Mouse (Mus musculus) heart, embryonic 10.5 days (tissue): Measurements from ENCODE around the gene Pklr. TPM values are rescaled to one million over a fixed set of nuclear protein-coding genes. Genes with fewer than 3 reads are reported as not detected.

Source experiments
- DNase-seq: peaks from one replicate; pipeline ENCODE4 v3.0.0-alpha.2; 2017; ENCODE audit warnings: low spot score
- H3K27ac ChIP-seq: fragments of 300-500 bp; sonication (generic); 2 replicates; pipeline ENCODE4 v1.5.1; 2016; ENCODE audit warnings: mild to moderate bottlenecking
- H3K27me3 ChIP-seq: fragments of 300-500 bp; sonication (generic); 2 replicates; pipeline ENCODE4 v1.6.1; 2016; ENCODE audit warnings: mild to moderate bottlenecking; ENCODE audit not compliant: poor library complexity, insufficient read depth, severe bottlenecking
- H3K36me3 ChIP-seq: fragments of 300-500 bp; sonication (generic); 2 replicates; pipeline ENCODE4 v1.6.1; 2016; ENCODE audit warnings: mild to moderate bottlenecking, moderate library complexity
- H3K4me1 ChIP-seq: fragments of 300-500 bp; sonication (generic); 2 replicates; pipeline ENCODE4 v1.6.1; 2016; ENCODE audit warnings: mild to moderate bottlenecking
- H3K4me3 ChIP-seq: fragments of 300-500 bp; sonication (generic); 2 replicates; pipeline ENCODE4 v1.5.1; 2016; ENCODE audit warnings: mild to moderate bottlenecking, moderate library complexity
- H3K9me3 ChIP-seq: fragments of 300-500 bp; sonication (generic); 2 replicates; pipeline ENCODE4 v1.6.1; 2016; ENCODE audit warnings: mild to moderate bottlenecking, moderate library complexity
- WGBS: fragments of 180-500 bp; shearing (Covaris S2); methylation state at CpG from one replicate; pipeline ENCODE4 v1.1.7; 2016; 5-methylcytosine and 5-hydroxymethylcytosine counted together
- polyA plus RNA-seq: library from polyadenylated mRNA; unstranded; fragments of >200 nt; fragmentation: Nextera tagmentation; extraction: Ambion mirVana; gene quantifications from 2 replicates; pipeline ENCODE4 v1.2.1, GENCODE M21; 2016

The Pklr gene
- polyA plus RNA-seq, 1 experiment from 2014 or later = 14.7 TPM

DNA sequence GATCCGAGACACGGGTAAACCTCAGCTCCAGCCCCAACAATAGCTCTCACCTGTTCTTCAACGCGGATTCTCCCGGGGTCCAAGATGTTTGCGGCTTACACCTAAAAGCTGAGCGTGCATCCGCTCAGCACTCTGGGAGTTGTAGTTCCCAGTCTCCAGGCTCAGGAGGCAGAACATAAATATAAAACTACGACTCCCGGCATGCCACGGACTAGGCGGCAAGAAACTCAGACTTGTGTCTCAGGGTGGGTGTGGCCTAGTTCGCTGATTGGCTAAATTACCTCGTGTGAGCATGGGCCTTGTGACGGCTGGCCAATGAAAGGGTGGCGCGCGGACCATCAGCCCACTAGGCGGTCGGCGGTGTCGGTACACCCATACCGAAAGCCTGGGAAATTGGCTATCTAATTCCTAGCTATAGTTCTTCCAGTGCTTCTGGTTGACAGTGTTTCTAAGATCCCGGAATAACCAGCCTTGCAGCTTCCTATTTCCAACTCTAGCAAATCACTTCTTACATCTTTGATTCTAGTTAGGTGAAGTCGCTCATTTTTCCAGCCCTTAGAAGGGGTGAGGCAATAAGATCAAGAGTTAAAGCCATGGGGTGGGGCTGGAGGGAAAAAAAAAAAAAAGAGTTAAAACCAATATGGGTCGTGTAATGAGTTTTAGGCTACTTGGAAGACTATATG, 34.0 kb upstream of the Pklr start, which contains the start of gene Fdps:
Gene Fdps, minus strand, starts transcription at position 148 of the 683 bp plus-strand sequence.
- H3K9me3 ChIP-seq = no peaks in the 10 kb centered on the region
- DNase-seq = peak; percentile 99
- H3K4me3 ChIP-seq = peak within 1 kb of the TSS; percentile 73
- WGBS = under 1% methylated on average over 26 of the region's 26 CpGs
- peaks cover 34% of the 10 kb centered on the region for H3K36me3 ChIP-seq
- peaks cover 20% of the 10 kb centered on the region for H3K4me1 ChIP-seq
- no peaks in the 10 kb centered on the region for H3K27me3 ChIP-seq
- peak within 1 kb of the TSS; percentile 84 for H3K27ac ChIP-seq

- 63% methylated on average over 12 of the region's 12 CpGs for WGBS
- H3K27me3 ChIP-seq = no peaks in the 10 kb centered on the region
- no peak for DNase-seq
- peak overlapping the region; percentile 73 for H3K4me3 ChIP-seq
- H3K27ac ChIP-seq = peak overlapping the region; percentile 71
- no peaks in the 10 kb centered on the region for H3K9me3 ChIP-seq
- peaks cover 20% of the 10 kb centered on the region for H3K4me1 ChIP-seq
- H3K36me3 ChIP-seq = peaks cover 27% of the 10 kb centered on the region
Observed at GRCm38 (mm10) chr3:89102495-89103290, 33.2 kb upstream of the Pklr start.

DNA sequence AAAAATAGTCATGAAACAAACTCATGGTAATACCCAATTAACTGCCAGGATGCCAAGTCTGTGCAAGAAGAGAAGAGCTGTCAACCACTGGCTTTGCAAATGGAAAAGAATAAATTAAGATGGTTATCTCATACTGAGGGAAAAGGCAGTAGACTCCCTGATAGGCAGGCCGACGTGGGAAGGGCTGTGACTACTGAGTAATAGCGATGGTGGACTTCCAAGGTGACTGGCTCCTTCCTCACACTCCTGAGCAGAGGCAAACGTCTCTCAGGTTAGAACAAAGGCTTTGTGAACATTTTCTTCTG, 32.7 kb upstream of the Pklr start:
- no peak for DNase-seq
- Histone ChIP-seq H3K36me3 (peaks cover 21% of the 10 kb centered on the region), H3K9me3 (no peaks in the 10 kb centered on the region), H3K4me1 (peaks cover 20% of the 10 kb centered on the region), H3K27me3 (no peaks in the 10 kb centered on the region), H3K4me3 (no peak overlapping the region), H3K27ac (peak overlapping the region; percentile 71; the same call in 1 of the 2 replicates)
- 68% methylated on average over 4 of the region's 4 CpGs for WGBS

- H3K36me3 ChIP-seq = no peaks in the 10 kb centered on the region
- H3K27me3 ChIP-seq = no peaks in the 10 kb centered on the region
- no peak overlapping the region for H3K4me3 ChIP-seq
- no peaks in the 10 kb centered on the region for H3K9me3 ChIP-seq
- no peak for DNase-seq
- H3K4me1 ChIP-seq = peaks cover 3% of the 10 kb centered on the region; the same call in 1 of the 2 replicates
- H3K27ac ChIP-seq = no peak overlapping the region
Observed at GRCm38 (mm10) chr3:89106881-89107280, 29.1 kb upstream of the Pklr start.

- 0 out of 2 replicates have a peak, but pooled peaks cover 3% of the 10 kb centered on the region for H3K4me1 ChIP-seq
- 54% methylated on average over 3 of the region's 3 CpGs for WGBS
- no peak overlapping the region for H3K4me3 ChIP-seq
- no peaks in the 10 kb centered on the region for H3K36me3 ChIP-seq
- no peak for DNase-seq
- H3K27me3 ChIP-seq = no peaks in the 10 kb centered on the region
- no peaks in the 10 kb centered on the region for H3K9me3 ChIP-seq
- no peak overlapping the region for H3K27ac ChIP-seq
Observed at GRCm38 (mm10) chr3:89107545-89107944, 28.4 kb upstream of the Pklr start.

- WGBS = 60% methylated on average over 1 of the region's 1 CpGs
Observed at GRCm38 (mm10) chr3:89108146-89108545, 27.8 kb upstream of the Pklr start.

DNA sequence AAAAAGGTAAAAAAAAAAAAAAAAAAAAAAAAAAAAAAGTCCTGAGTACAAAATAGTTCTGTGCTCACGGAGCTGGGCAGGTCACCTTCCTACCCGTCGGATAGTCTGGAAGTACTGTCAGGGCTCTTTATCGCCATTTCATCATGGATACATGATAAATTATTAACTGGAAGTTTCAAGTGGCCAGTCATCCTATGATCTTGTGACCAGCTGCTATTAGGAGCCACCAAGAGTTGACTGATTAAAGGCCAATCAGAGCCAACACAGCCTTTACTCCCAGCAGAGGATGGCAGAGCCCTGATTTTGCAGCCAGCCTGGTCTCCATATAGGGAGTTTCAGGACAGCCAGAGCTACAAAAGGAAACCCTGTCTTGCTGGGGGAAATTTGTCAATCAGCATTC, 22.9 kb upstream of the Pklr start:
- H3K4me3 ChIP-seq = no peak overlapping the region
- H3K27ac ChIP-seq = no peak overlapping the region
- no peaks in the 10 kb centered on the region for H3K4me1 ChIP-seq
- WGBS = 78% methylated on average over 4 of the region's 4 CpGs
- DNase-seq = no peak
- 0 out of 2 replicates have a peak, but pooled peaks cover 3% of the 10 kb centered on the region for H3K9me3 ChIP-seq
- H3K36me3 ChIP-seq = no peaks in the 10 kb centered on the region
- no peaks in the 10 kb centered on the region for H3K27me3 ChIP-seq

More at GRCm38 (mm10) chr3:89108146-89108545, 27.8 kb upstream of the Pklr start:
- no peak overlapping the region for H3K4me3 ChIP-seq
- H3K27me3 ChIP-seq = no peaks in the 10 kb centered on the region
- H3K9me3 ChIP-seq = no peaks in the 10 kb centered on the region
- 0 out of 2 replicates have a peak, but pooled peaks cover 3% of the 10 kb centered on the region for H3K4me1 ChIP-seq
- H3K36me3 ChIP-seq = no peaks in the 10 kb centered on the region
- DNase-seq = no peak
- no peak overlapping the region for H3K27ac ChIP-seq

DNA sequence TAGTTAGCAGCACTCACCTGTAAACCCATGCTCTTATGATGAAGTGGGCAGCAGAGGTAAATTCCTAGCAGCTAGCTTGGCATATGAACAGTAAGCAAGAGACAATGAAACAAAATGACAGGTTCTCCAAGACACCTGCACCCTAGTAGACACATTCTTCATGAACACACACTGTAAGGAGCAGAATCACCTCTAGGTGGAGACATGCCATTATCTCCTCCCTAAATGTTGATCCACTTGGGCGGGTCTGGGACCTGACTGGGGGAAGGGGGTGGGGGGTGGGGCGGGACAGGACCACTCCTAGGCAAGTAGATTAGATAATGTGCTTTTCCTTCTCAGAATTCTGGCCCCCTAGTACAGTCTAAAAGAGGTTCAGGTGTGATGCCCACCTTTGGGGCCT, 20.4 kb upstream of the Pklr start:
- no peak for DNase-seq
- H3K27me3 ChIP-seq = no peaks in the 10 kb centered on the region
- H3K27ac ChIP-seq = no peak overlapping the region
- H3K36me3 ChIP-seq = no peaks in the 10 kb centered on the region
- 7% methylated on average over 2 of the region's 2 CpGs for WGBS
- no peaks in the 10 kb centered on the region for H3K4me1 ChIP-seq
- H3K9me3 ChIP-seq = 0 out of 2 replicates have a peak, but pooled peaks cover 3% of the 10 kb centered on the region
- H3K4me3 ChIP-seq = no peak overlapping the region

GRCm38 (mm10) chr3:89123313-89123712, 12.6 kb upstream of the Pklr start:
- Histone ChIP-seq H3K27me3 (no peaks in the 10 kb centered on the region), H3K27ac (no peak overlapping the region), H3K4me3 (no peak overlapping the region), H3K9me3 (no peaks in the 10 kb centered on the region), H3K4me1 (0 out of 2 replicates have a peak, but pooled peaks cover 4% of the 10 kb centered on the region), H3K36me3 (no peaks in the 10 kb centered on the region)
- DNase-seq = no peak
- whole genome bisulfite sequencing = 69% methylated on average over 2 of the region's 2 CpGs

DNA sequence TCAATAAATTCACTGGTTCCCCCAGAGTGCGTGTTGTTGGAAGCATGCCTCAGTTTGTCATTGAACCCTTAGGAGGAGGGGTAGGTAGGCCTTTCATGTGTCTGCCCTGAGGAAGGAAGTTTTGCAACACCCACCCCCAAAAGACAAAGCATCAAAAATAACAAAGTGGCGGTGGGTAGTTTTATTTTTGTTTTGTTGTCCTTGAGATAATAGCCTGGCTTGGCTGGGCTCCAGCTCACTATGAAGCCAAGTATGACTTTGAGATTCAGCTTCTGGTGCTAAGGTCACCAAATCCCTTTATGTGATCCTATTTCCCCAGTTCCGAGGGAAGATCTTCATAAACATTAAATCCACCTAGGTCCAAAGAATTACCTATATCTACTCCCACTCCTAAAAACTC, 11.7 kb upstream of the Pklr start:
- 64% methylated on average over 3 of the region's 3 CpGs for WGBS
- H3K27me3 ChIP-seq = no peaks in the 10 kb centered on the region
- H3K27ac ChIP-seq = no peak overlapping the region
- no peaks in the 10 kb centered on the region for H3K9me3 ChIP-seq
- no peak for DNase-seq
- H3K36me3 ChIP-seq = no peaks in the 10 kb centered on the region
- H3K4me1 ChIP-seq = 0 out of 2 replicates have a peak, but pooled peaks cover 4% of the 10 kb centered on the region
- no peak overlapping the region for H3K4me3 ChIP-seq

DNA sequence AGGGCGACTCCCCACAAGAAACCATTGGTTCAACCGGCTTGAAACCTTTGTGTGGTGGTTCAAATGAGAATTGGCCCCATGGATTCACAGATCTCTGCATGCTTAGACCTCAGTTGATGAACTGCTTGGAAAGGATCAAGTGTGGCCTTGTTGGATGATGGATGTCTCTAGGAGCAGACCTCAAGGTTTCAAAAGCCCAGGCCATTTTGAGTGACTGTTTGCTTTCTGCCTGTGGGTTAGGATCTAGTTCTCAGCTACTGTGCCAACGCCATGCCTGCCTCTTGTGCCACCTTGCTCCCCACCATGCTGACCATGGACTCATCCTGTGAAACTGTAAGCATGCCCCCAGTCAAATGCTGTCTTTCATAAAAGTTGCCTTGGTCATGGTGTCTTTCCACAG, 10.0 kb upstream of the Pklr start:
- Histone ChIP-seq H3K4me1 (0 out of 2 replicates have a peak, but pooled peaks cover 4% of the 10 kb centered on the region), H3K36me3 (no peaks in the 10 kb centered on the region), H3K4me3 (no peak overlapping the region), H3K27ac (no peak overlapping the region), H3K27me3 (no peaks in the 10 kb centered on the region), H3K9me3 (no peaks in the 10 kb centered on the region)
- DNase-seq = no peak
- 84% methylated on average over 3 of the region's 3 CpGs for WGBS

DNA sequence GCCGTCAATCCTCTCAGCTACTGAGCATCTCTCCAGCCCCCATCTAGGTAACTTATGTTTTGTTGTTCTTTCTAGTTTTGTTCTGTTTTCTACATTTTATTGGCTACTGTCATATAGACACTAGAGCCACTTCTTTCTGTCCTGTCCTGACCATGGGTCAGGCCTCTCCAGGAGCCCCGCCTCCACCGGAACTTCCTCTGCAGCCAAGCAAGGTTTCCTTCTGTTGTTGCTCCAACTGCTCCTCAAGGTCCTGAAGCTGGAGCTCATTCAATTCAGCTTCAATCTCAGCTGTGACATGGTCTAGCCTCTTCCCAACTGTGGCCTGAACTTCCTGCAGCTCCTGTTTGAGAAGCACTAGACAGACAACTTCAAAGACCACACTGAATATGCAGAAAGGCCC, 6.0 kb upstream of the Pklr start:
- WGBS = 86% methylated on average over 3 of the region's 3 CpGs
- Histone ChIP-seq H3K4me1 (peaks cover 26% of the 10 kb centered on the region), H3K36me3 (no peaks in the 10 kb centered on the region), H3K27me3 (peaks cover 24% of the 10 kb centered on the region; the same call in 1 of the 2 replicates), H3K4me3 (no peak overlapping the region), H3K27ac (no peak overlapping the region), H3K9me3 (no peaks in the 10 kb centered on the region)
- DNase-seq = no peak

GRCm38 (mm10) chr3:89131816-89132215, 4.1 kb upstream of the Pklr start:
- H3K4me3 ChIP-seq = peak overlapping the region; percentile 53
- H3K4me1 ChIP-seq = peaks cover 26% of the 10 kb centered on the region
- 51% methylated on average over 4 of the region's 4 CpGs for WGBS
- no peak for DNase-seq
- H3K36me3 ChIP-seq = no peaks in the 10 kb centered on the region
- peaks cover 34% of the 10 kb centered on the region; the same call in 1 of the 2 replicates for H3K27me3 ChIP-seq
- no peaks in the 10 kb centered on the region for H3K9me3 ChIP-seq
- H3K27ac ChIP-seq = peak overlapping the region; percentile 11
